Mouse (Mus musculus) liver, embryonic 13.5 days (tissue): ENCODE results near the gene Emc7. TPM values are rescaled to one million over a fixed set of nuclear protein-coding genes. Genes with fewer than 3 reads are reported as not detected.

ENCODE experiments used
- ATAC-seq: fragments of 200-750 bp; cut with Nextera tagmentation; 2 replicates; pipeline ENCODE4 v1.8.0; 2017; ENCODE audit warnings: low read depth, mild to moderate bottlenecking, moderate number of reproducible peaks, moderate library complexity
- DNase-seq: peaks from one replicate; pipeline ENCODE4 v3.0.0; 2022
- H3K27ac ChIP-seq: fragments of 300-500 bp; sonication (generic); 2 replicates; pipeline ENCODE4 v1.5.1; 2015; ENCODE audit warnings: moderate library complexity, mild to moderate bottlenecking, inconsistent platforms
- H3K27me3 ChIP-seq: fragments of 300-500 bp; sonication (generic); 2 replicates; pipeline ENCODE4 v1.6.1; 2015; ENCODE audit warnings: mild to moderate bottlenecking, inconsistent platforms
- H3K36me3 ChIP-seq: fragments of 300-500 bp; sonication (generic); 2 replicates; pipeline ENCODE4 v1.6.1; 2015; ENCODE audit warnings: mild to moderate bottlenecking, inconsistent platforms
- H3K4me1 ChIP-seq: fragments of 300-500 bp; sonication (generic); replicated peaks from 2 replicates; pipeline ENCODE4 v1.6.1; 2015; ENCODE audit warnings: inconsistent platforms
- H3K4me2 ChIP-seq: fragments of 300-500 bp; sonication (generic); 2 replicates; pipeline ENCODE4 v1.6.1; 2015; ENCODE audit warnings: inconsistent platforms, mild to moderate bottlenecking, moderate library complexity
- H3K4me3 ChIP-seq: fragments of 300-500 bp; sonication (generic); replicated peaks from 2 replicates; pipeline ENCODE4 v1.5.1; 2015; ENCODE audit warnings: mild to moderate bottlenecking, inconsistent platforms
- H3K9ac ChIP-seq: fragments of 300-500 bp; sonication (generic); 2 replicates; pipeline ENCODE4 v1.6.1; 2015; ENCODE audit warnings: mild to moderate bottlenecking, inconsistent platforms
- H3K9me3 ChIP-seq: fragments of 300-500 bp; sonication (generic); replicated peaks from 2 replicates; pipeline ENCODE4 v1.6.1; 2016; ENCODE audit warnings: inconsistent platforms
- WGBS: fragments of 180-500 bp; shearing (Covaris S2); methylation state at CpG from one replicate; pipeline ENCODE4 v1.1.7; 2015; ENCODE audit not compliant: insufficient replicate concordance; 5-methylcytosine and 5-hydroxymethylcytosine counted together
- polyA plus RNA-seq: library from polyadenylated mRNA; unstranded; fragments of >200 nt; fragmentation: Nextera tagmentation; extraction: Ambion mirVana; gene quantifications from 2 replicates; pipeline ENCODE4 v1.2.1, GENCODE M21; 2015

The Emc7 gene
- polyA plus RNA-seq, 1 experiment from 2014 or later: 16.0 TPM

DNA sequence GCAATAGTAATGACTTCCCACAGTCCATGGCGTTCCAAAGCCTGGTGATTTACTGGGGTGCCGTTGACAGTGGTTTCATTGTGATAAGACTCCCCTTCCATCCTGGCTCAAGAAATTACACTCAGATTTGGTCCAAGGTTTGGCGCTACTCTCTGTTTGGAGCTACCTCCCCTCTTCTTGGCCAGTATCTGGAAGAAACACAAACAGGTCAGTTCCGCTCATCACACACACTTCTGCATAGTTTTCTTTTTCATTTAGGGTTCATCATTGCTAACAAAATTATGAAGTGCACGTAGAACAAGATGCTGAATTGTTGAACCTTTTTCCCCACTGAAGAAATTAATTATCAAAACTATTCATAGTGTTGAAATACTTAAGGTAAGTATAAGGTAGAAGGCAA, 25.9 kb downstream of the Emc7 start, which contains the start of gene Chrm5:
Chrm5 (minus strand) TSS at position 101 of the 400 bp plus-strand sequence.
- H3K4me2 ChIP-seq: no peak within 1 kb of the TSS
- no peak within 1 kb of the TSS for H3K27ac ChIP-seq
- no peak for ATAC-seq
- H3K36me3 ChIP-seq: no peaks in the 10 kb centered on the region
- WGBS: 73% methylated on average over 5 of the region's 5 CpGs
- H3K4me1 ChIP-seq: no peaks in the 10 kb centered on the region
- DNase-seq: no peak
- 0 out of 2 replicates have a peak, but pooled peaks cover under 1% of the 10 kb centered on the region for H3K27me3 ChIP-seq
- H3K9ac ChIP-seq: no peak within 1 kb of the TSS
- no peak within 1 kb of the TSS for H3K4me3 ChIP-seq
- H3K9me3 ChIP-seq: no peaks in the 10 kb centered on the region

DNA sequence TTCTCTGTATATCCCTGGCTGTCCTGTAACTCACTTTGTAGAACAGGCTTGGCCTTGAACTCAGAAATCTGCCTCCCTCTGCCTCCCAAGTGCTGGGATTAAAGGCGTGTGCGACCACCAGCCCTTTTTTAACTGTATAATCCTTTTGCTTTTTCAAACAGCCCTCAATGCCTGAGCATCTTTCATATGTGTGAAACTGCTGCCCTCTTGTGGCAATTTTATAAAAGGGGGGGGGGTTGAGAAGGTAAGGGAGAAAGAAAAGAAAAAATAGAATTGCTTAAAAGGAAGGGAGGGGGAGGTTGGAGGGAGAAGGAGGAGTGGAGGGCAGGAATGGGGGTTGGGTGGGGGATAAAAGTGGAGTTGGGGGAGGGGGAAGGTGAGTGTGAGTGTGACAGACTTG, 26.8 kb downstream of the Emc7 start:
- 2% methylated on average over 2 of the region's 2 CpGs for WGBS
- Histone ChIP-seq H3K27ac (no peak overlapping the region), H3K9me3 (no peaks in the 10 kb centered on the region), H3K4me2 (no peak overlapping the region), H3K4me1 (no peaks in the 10 kb centered on the region), H3K4me3 (no peak overlapping the region), H3K9ac (no peak overlapping the region), H3K27me3 (0 out of 2 replicates have a peak, but pooled peaks cover 3% of the 10 kb centered on the region), H3K36me3 (no peaks in the 10 kb centered on the region)
- ATAC-seq: no peak
- no peak for DNase-seq

DNA sequence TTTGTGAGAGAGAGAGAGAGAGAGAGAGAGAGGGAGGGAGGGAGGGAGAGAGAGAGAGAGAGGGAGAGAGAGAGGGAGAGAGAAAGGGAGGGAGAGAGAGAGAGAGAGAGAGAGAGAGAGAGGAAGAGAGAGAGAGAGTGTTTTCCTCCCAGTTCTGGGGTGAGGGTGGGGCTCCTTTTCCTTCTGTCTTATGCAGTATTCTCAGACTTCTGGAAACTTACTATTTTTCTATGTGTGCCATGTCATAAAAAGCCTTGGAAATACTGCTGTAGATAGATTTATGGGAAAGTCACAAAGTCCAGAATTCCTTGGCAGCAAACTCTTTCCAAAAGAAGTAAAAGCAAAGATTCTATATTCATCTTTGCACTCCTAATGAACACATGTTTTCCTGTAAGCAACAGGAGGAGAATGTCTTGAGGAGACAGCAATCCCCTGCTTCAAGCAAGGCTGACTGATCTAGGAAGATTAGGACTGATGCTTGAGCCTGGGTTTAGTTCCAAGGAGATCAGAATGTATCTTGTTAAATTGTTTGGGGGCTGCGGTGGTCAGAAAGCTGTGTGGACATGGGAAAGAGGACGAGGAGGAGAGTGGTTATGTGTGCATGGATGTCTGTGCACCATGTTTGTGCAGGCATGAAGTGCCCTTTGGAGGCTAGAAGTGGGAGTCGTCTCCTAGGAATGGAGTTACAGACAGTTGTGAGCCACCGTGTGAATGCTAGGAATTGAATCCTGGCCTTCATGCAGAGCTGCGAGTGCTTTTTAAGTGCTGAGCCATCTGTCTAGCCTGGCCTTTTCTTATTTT, 27.9 kb downstream of the Emc7 start:
- Histone ChIP-seq H3K9me3 (no peaks in the 10 kb centered on the region), H3K4me3 (no peak overlapping the region), H3K27me3 (0 out of 2 replicates have a peak, but pooled peaks cover 3% of the 10 kb centered on the region), H3K4me2 (no peak overlapping the region), H3K4me1 (no peaks in the 10 kb centered on the region), H3K9ac (no peak overlapping the region), H3K36me3 (no peaks in the 10 kb centered on the region), H3K27ac (no peak overlapping the region)
- DNase-seq (no peak), ATAC-seq (no peak)
- 62% methylated on average over 5 of the region's 5 CpGs for WGBS

DNA sequence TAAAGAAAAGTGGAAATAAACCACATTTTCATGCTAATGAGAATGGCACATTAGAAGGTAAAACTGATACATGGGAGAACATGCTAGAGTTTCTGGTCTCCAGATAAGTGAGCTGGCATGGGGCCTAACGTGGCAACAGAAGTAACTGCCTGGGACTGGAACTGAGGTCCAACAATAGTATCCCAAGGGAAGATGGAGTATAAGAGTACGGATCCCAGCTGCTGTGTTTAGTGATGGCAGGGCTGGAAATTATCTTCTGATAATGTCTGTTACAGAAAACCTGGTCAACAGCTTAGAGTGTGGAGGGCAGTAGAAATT, 28.5 kb downstream of the Emc7 start:
- ATAC-seq (no peak), DNase-seq (no peak)
- Histone ChIP-seq H3K4me2 (no peak overlapping the region), H3K9me3 (no peaks in the 10 kb centered on the region), H3K4me3 (no peak overlapping the region), H3K4me1 (no peaks in the 10 kb centered on the region), H3K36me3 (no peaks in the 10 kb centered on the region), H3K9ac (no peak overlapping the region), H3K27me3 (0 out of 2 replicates have a peak, but pooled peaks cover 3% of the 10 kb centered on the region), H3K27ac (no peak overlapping the region)
- 50% methylated on average over 2 of the region's 2 CpGs for WGBS

DNA sequence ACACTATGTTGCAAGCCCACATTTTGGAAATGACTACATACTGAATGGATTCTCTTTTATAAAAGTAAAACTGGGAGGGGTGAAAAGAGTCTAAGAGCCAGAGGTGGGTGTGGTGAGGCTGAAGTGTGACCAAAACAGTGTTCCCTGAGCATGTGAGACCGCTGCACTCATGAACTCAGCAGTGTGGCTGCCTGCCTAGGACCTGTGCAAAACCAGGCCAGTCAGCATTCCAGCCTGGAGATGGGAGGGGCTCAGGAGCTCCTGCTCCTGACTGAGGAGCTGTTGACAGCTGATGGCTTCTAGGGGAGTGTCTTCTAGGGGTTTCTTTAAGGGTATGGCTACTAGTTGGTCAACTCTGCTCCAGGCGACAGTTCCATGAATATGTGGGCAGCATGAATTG, 30.1 kb downstream of the Emc7 start:
- H3K27ac ChIP-seq: no peak overlapping the region
- H3K9me3 ChIP-seq: no peaks in the 10 kb centered on the region
- H3K4me2 ChIP-seq: no peak overlapping the region
- WGBS: 59% methylated on average over 2 of the region's 2 CpGs
- ATAC-seq: no peak
- no peak overlapping the region for H3K9ac ChIP-seq
- H3K36me3 ChIP-seq: no peaks in the 10 kb centered on the region
- 0 out of 2 replicates have a peak, but pooled peaks cover 3% of the 10 kb centered on the region for H3K27me3 ChIP-seq
- H3K4me3 ChIP-seq: no peak overlapping the region
- no peak for DNase-seq
- no peaks in the 10 kb centered on the region for H3K4me1 ChIP-seq

DNA sequence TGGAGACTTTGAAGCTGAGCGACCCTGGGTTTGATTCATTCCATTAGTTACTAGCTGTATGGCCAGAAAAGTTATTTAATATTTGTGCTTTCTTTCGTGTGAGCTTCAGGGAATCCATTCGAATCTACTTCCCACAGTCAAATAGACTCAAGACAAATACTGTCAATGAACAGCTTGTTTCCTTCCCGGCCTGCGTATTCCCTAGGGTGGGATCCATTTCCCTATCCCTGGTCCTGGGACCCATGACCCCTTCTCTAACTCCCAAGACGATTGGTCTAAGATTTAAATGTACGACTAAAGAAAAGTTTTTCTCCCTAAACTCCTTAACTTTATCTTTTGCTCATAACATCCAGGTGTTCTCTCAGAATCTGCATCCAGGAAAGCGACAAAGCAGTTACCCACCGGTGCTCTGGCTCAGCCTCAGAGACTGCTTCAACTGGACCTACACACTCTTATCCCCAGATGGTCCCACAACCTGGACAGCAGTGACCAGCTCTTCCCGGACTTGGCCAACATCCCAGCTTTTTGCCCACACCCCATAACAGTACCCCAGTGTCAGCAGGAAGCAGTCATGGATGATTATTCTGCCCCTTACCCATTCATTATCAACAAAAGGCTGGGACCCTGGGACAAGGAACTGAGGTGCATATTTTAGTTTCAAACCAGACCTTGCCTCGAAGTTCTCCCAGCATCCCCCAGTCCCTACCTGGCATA, 35.8 kb downstream of the Emc7 start:
- DNase-seq (no peak), ATAC-seq (no peak)
- H3K4me1 ChIP-seq: peaks cover 27% of the 10 kb centered on the region
- WGBS: 75% methylated on average over 11 of the region's 11 CpGs
- H3K27ac ChIP-seq: no peak overlapping the region
- no peak overlapping the region for H3K9ac ChIP-seq
- H3K4me2 ChIP-seq: no peak overlapping the region
- 0 out of 2 replicates have a peak, but pooled peaks cover 3% of the 10 kb centered on the region for H3K27me3 ChIP-seq
- H3K36me3 ChIP-seq: no peaks in the 10 kb centered on the region
- H3K9me3 ChIP-seq: no peaks in the 10 kb centered on the region
- no peak overlapping the region for H3K4me3 ChIP-seq

DNA sequence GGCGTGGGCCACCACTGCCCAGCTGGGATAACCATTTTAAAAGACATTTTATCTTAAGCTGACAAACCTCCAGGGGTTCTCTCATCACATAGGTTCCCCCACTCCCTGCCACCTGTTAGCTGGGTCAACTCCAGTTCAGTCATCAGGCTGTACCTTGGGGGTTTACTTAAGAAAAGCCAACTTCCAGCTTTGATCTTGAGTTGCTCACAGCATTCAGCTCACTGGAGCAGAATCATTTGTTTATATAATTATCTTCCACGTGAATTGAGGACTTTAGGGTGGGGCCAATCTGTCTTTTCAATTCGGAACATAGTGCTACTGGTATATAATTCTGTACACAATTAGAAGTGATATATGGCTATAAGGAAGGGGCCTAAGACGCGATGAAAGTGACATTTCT, 36.8 kb downstream of the Emc7 start:
- no peak overlapping the region for H3K4me3 ChIP-seq
- H3K4me2 ChIP-seq: no peak overlapping the region
- no peaks in the 10 kb centered on the region for H3K9me3 ChIP-seq
- peaks cover 27% of the 10 kb centered on the region for H3K4me1 ChIP-seq
- 61% methylated on average over 5 of the region's 5 CpGs for WGBS
- ATAC-seq (no peak), DNase-seq (no peak)
- H3K36me3 ChIP-seq: no peaks in the 10 kb centered on the region
- no peak overlapping the region for H3K27ac ChIP-seq
- H3K27me3 ChIP-seq: no peaks in the 10 kb centered on the region
- H3K9ac ChIP-seq: no peak overlapping the region

DNA sequence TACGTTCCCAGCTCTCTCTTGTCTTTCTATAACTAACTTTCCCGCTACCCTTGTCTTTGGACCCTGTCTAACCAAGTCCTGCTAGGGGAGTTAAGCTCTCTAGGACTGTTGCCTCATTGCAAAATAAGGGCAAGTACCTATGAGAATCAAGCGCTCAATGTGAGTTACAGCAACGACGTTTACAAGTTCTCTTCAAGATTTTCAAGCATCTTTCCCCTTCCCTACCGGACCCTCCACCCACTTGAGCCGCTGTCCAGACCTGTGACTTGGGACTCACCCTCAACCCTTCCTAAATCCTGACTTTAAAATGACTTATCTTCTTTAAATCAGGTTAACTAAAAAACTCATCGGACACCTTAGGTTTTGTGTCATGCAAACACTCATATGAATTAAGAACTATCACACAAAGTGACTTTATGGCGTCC, 37.6 kb downstream of the Emc7 start:
- 12% methylated on average over 9 of the region's 9 CpGs for WGBS
- H3K9ac ChIP-seq: peak overlapping the region; percentile 95
- peak overlapping the region; percentile 93 for H3K27ac ChIP-seq
- no peak for DNase-seq
- no peaks in the 10 kb centered on the region for H3K27me3 ChIP-seq
- H3K4me3 ChIP-seq: peak overlapping the region; percentile 81
- H3K4me1 ChIP-seq: peaks cover 27% of the 10 kb centered on the region
- ATAC-seq: no peak
- H3K9me3 ChIP-seq: no peaks in the 10 kb centered on the region
- peak overlapping the region; percentile 88 for H3K4me2 ChIP-seq
- H3K36me3 ChIP-seq: no peaks in the 10 kb centered on the region

DNA sequence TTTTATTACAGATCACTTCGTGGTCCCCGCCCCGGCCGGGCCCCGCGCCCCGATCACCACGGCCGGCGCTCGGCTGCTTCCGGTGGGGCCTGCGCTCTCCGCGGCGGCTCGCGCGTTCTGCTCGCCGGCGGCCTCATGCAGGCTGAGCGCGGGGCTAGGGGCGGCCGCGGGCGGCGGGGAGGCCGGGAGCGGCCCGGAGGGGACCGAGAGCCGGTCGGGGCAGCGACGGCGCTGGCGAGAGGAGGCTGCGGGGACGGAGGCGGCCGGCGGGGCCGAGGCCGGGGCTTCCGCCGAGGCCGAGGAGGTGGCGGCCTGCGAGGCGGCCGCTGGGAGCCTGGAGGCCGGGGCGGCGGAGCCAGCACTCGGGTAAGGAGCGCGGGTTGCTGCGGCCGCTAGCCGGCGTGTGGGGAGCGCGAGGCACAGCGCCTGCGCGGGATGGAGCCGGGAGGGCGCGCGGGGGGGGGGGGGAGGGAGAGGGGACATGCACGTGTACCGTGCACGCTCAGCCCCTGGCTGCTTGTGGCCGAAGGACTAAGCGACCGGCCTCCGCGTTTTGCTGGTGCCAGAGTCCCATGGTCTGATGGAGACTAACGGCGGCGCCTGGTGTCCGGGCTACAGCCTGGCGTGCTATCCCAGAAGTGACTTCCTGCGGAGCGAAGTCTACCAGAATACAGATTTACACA, 38.2 kb downstream of the Emc7 start, which contains the start of gene Aven:
Aven (plus strand) TSS at position 109 of the 683 bp plus-strand sequence.
- under 1% methylated on average over 64 of the region's 87 CpGs for WGBS
- H3K4me3 ChIP-seq: peak within 1 kb of the TSS; percentile 81

DNA sequence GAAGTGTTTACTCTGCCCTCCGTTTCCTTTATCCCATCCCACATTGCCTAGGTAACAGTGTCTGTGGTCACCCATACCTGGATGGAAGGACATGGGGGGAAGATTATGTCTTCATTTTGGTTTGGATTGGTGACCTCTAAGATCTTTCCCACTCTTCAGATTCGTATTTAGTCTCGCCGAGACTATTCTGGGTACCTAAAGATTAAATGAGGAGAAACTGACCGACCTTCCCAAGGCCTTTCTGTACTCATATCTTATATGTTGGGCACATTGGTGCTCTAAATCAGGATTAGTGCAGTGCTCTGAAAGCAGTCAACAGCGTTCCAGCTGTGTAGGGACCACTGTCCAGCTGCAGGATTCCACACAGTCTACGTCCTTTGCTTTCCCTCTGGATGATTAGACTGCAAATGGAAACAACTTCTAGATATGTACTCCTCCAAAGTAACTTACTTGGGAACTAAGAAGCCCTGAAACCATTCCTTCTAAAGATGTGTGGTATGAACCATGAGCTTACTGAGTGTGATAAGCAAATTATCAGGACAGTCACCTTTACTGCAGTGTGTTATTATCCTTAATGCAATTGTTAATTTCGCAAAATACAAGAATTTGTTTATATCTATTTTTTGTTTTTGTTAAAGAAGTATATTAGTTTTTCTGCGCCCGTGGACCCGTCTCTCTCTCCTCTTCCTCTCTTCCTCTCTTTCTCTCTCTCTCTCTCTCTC, 38.9 kb downstream of the Emc7 start:
- no peaks in the 10 kb centered on the region for H3K36me3 ChIP-seq

More for the DNA sequence above, 38.2 kb downstream of the Emc7 start, which contains the start of gene Aven:
- Histone ChIP-seq H3K27me3 (no peaks in the 10 kb centered on the region), H3K9me3 (no peaks in the 10 kb centered on the region), H3K4me2 (peak within 1 kb of the TSS; percentile 88), H3K4me1 (peaks cover 31% of the 10 kb centered on the region), H3K36me3 (no peaks in the 10 kb centered on the region), H3K9ac (peak within 1 kb of the TSS; percentile 95), H3K27ac (peak within 1 kb of the TSS; percentile 93)
- DNase-seq (peak; percentile 58), ATAC-seq (peak; percentile 92)

More for the DNA sequence above, 38.9 kb downstream of the Emc7 start:
- Histone ChIP-seq H3K9me3 (no peaks in the 10 kb centered on the region), H3K4me1 (peaks cover 38% of the 10 kb centered on the region), H3K27me3 (no peaks in the 10 kb centered on the region), H3K27ac (peak overlapping the region; percentile 93), H3K4me3 (peak overlapping the region; percentile 81), H3K4me2 (peak overlapping the region; percentile 88), H3K9ac (peak overlapping the region; percentile 95)
- ATAC-seq (peak; percentile 10; the same call in 1 of the 2 replicates), DNase-seq (no peak)
- 27% methylated on average over 11 of the region's 11 CpGs for WGBS
